Mouse (Mus musculus): ENCODE results near the gene Arid3b. TPM values are rescaled to one million over a fixed set of nuclear protein-coding genes. Genes with fewer than 3 reads are reported as not detected.

The Arid3b gene
- total and polyA plus RNA-seq, 3 experiments, result 16.7 to 105 (median 33.4) TPM

DNA sequence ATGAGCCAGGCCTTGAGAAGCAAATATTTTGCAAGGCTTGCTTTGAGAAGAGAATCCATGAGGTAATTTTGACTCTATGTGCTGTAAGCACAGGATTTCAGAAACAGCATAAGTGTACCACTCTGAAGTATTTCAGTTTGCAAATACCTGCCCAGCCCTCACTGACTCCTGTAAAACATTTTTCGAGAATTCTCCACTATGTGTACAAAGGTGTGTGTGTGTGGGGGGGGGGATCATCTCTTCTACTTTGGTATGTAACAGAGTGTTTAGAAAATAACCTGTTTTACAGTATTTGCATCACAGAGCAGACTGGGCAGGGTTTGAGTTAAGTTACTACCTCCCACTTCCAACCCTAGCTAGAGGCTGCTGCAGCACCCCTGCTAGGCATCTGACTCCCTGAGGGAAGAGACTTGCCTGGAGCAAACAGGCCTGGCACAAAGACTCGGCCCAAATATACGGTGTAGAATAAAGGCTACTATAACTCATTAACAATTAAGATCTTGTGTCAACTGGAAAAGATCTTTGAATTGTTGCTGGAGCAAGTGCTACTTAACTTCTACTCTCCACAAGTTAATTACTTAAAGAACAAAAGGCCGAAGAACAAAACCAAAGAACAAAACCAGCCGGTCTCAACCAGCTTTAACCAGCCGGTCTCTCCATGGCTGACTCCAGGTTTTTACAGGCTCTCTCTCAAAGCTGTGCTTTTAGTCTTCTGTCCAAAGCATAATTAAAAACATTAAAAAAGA is 6.6 kb downstream of the Arid3b start:
- dilution Hi-C loops (cut with MboI; ENCODE audit: extremely low pct_ligation_motif_present, extremely low pct_unique_long_range_greater_than_20kb, low sequenced_read_pairs), result no loop called here

DNA sequence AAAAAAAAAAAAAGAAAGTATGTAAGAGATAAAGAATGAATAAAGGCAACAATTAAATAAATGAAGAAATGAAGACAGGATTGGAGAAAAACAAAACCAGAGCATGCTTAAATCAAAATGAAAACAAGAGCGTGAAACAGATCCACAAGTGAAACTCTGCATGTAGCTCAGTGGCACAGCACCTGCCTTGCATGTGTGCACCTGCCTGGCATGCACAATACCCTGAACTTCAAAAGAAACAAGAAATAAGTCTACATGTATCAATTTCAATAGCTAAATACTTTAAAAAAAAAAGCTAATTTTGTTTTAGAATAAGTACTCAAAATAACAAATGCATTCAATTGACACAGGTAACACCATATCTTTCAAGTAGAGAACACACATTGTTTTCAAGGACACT is 13.2 kb downstream of the Arid3b start:
- no peak overlapping the region for H3K4me3 ChIP-seq (replicated peaks in 1 of 3; ENCODE audit: low read depth in 2 of 3, low read length in 2 of 3, poor library complexity in 1 of 3)
- peaks cover 17 to 81% of the 10 kb centered on the region in 2 experiments for H3K4me1 ChIP-seq (ENCODE audit: control insufficient read depth in 1 of 2, insufficient read depth in 2 of 2)
- no peak for DNase-seq (ENCODE audit: extremely low read depth)
- H3K9me3 ChIP-seq (replicated peaks; ENCODE audit: low read length), result no peaks in the 10 kb centered on the region
- in situ Hi-C loops (cut with MboI; ENCODE audit: low pct_ligation_motif_present, low pct_unique_long_range_greater_than_20kb, low sequenced_read_pairs), result loop anchor here (25.0 kb wide), 1 partner anchor 439 kb away; the partner anchor contains the start of gene Stoml1
- peak overlapping the region; percentile 88 for H3K4me2 ChIP-seq (ENCODE audit: insufficient read depth, low read depth, poor library complexity, severe bottlenecking)
- peaks cover 96% of the 10 kb centered on the region for H3K79me2 ChIP-seq (replicated peaks; ENCODE audit: control insufficient read depth, extremely low read depth, insufficient read depth, poor library complexity, severe bottlenecking)
- peaks cover 23 to 56% of the 10 kb centered on the region in 2 experiments for H3K36me3 ChIP-seq (replicated peaks in 1 of 2; ENCODE audit: control insufficient read depth in 1 of 2, insufficient read depth in 1 of 2, low read length in 1 of 2)
- no peaks in the 10 kb centered on the region for H3K27me3 ChIP-seq (replicated peaks)
- dilution Hi-C loops (cut with MboI; ENCODE audit: extremely low pct_ligation_motif_present, extremely low pct_unique_long_range_greater_than_20kb, low sequenced_read_pairs), result no loop called here
- peak overlapping the region; percentile 69; the same call in 1 of the 2 replicates for H3K9ac ChIP-seq (ENCODE audit: insufficient read depth, low read depth)
- H3K27ac ChIP-seq (ENCODE audit: insufficient read depth, low read depth), result no peak overlapping the region
- TF ChIP-seq BHLHE40 (IDR thresholded peaks at IDR 0.05; ENCODE audit: low read depth, low read length) (peak; percentile 96), KAT2A (IDR thresholded peaks at IDR 0.05; ENCODE audit: insufficient replicate concordance, low read length) (no peak), SIN3A (IDR thresholded peaks at IDR 0.05; ENCODE audit: low read length) (0 out of 2 replicates have a peak, but pooled peaks have one; percentile 12)

More for the DNA sequence above, 6.6 kb downstream of the Arid3b start:
- H3K4me2 ChIP-seq (ENCODE audit: insufficient read depth, low read depth, poor library complexity, severe bottlenecking), result peak overlapping the region; percentile 100; the same call in 1 of the 2 replicates
- no peaks in the 10 kb centered on the region for H3K27me3 ChIP-seq (replicated peaks)
- peaks cover 97% of the 10 kb centered on the region for H3K79me2 ChIP-seq (replicated peaks; ENCODE audit: control insufficient read depth, extremely low read depth, insufficient read depth, poor library complexity, severe bottlenecking)
- TF ChIP-seq PAX5 (IDR thresholded peaks at IDR 0.05; ENCODE audit: low read length) (no peak), USF1 (IDR thresholded peaks at IDR 0.05; ENCODE audit: low read depth, low read length) (no peak), IRF4 (IDR thresholded peaks at IDR 0.05; ENCODE audit: low read depth, low read length) (no peak), POLR2A (IDR thresholded peaks at IDR 0.05; ENCODE audit: low read depth, low read length) (no peak), RCOR1 (conservative IDR thresholded peaks at IDR 0.05; ENCODE audit: low read depth, low read length) (no peak), RAD21 (IDR thresholded peaks at IDR 0.05; ENCODE audit: low read depth, low read length) (no peak), JUND (conservative IDR thresholded peaks at IDR 0.05; ENCODE audit: low read depth, low read length) (no peak), E2F4 (IDR thresholded peaks at IDR 0.05; ENCODE audit: insufficient replicate concordance, low read depth, low read length) (no peak), ZKSCAN1 (IDR thresholded peaks at IDR 0.05; ENCODE audit: borderline replicate concordance, low read depth, low read length) (no peak), BHLHE40 (IDR thresholded peaks at IDR 0.05; ENCODE audit: low read depth, low read length) (no peak), SMC3 (IDR thresholded peaks at IDR 0.05; ENCODE audit: low read depth, low read length) (no peak), HCFC1 (IDR thresholded peaks at IDR 0.05; ENCODE audit: low read depth, low read length) (no peak), ZMIZ1 (IDR thresholded peaks at IDR 0.05; ENCODE audit: low read depth, low read length) (no peak), TBP (conservative IDR thresholded peaks at IDR 0.05; ENCODE audit: low read depth, low read length) (no peak), TCF12 (IDR thresholded peaks at IDR 0.05; ENCODE audit: low read depth, low read length) (no peak)
- no peak for DNase-seq (ENCODE audit: extremely low read depth)
- peaks cover 23 to 74% of the 10 kb centered on the region in 2 experiments for H3K36me3 ChIP-seq (replicated peaks in 1 of 2; ENCODE audit: control insufficient read depth in 1 of 2, insufficient read depth in 1 of 2, low read length in 1 of 2)
- peaks cover 10 to 68% of the 10 kb centered on the region in 2 experiments for H3K4me1 ChIP-seq (ENCODE audit: control insufficient read depth in 1 of 2, insufficient read depth in 2 of 2)
- H3K9ac ChIP-seq (ENCODE audit: insufficient read depth, low read depth), result peak overlapping the region; percentile 40; the same call in 1 of the 2 replicates
- no peak overlapping the region for H3K27ac ChIP-seq (ENCODE audit: insufficient read depth, low read depth)
- no peak overlapping the region for H3K4me3 ChIP-seq (replicated peaks in 1 of 3; ENCODE audit: low read depth in 2 of 3, low read length in 2 of 3, poor library complexity in 1 of 3)
- no peaks in the 10 kb centered on the region for H3K9me3 ChIP-seq (replicated peaks; ENCODE audit: low read length)
- in situ Hi-C loops (cut with MboI; ENCODE audit: low pct_ligation_motif_present, low pct_unique_long_range_greater_than_20kb, low sequenced_read_pairs), result loop anchor here (5.0 kb wide), 1 partner anchor 33 kb away; no protein-coding TSS in a partner anchor
